Mouse (Mus musculus) lung, postnatal 0 days (tissue): ENCODE results near the gene Parp16.

Source experiments
- CTCF ChIP-seq: IDR thresholded peaks from 2 replicates; pipeline ENCODE4 v1.5.1; 2016; ENCODE audit warnings: antibody characterized with exemption, mild to moderate bottlenecking
- EP300 ChIP-seq: IDR thresholded peaks from 2 replicates; pipeline ENCODE4 v1.6.1; 2016; ENCODE audit warnings: antibody characterized with exemption, mild to moderate bottlenecking, control low read depth

DNA sequence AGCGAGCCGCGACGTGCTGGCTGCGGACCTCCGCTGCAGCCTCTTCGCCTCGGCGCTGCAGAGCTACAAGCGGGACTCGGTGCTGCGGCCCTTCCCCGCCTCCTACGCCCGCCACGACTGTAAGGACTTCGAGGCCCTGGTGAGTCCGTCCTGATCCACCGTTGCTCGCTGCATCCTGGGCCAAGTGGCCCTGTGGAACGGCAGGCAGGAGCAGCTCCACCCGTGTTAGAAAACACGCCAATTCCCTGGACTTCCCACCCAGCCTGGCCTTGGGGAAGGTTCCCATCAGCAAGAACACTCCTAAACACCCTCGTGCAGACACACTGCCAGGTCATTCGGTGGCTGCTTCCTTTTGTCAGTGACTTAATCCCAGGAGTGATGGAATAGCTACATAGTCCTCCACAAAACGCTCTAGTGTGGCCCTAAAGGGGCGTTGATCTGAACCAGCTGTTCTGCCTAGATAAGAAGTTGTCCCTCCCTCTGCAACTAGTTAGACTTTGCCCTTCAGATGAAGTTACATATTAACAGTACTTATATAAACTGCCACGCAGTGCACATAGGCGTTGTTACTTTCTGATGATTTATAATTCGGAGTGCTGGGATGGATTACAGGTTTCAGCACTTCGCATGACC, 20.5 kb downstream of the Parp16 start:
- TF ChIP-seq CTCF (no peak), EP300 (0 out of 2 replicates have a peak, but pooled peaks have one; percentile 30)
